ENCODE assay signal across 11 mouse cellular contexts in the genomic region with DNA sequence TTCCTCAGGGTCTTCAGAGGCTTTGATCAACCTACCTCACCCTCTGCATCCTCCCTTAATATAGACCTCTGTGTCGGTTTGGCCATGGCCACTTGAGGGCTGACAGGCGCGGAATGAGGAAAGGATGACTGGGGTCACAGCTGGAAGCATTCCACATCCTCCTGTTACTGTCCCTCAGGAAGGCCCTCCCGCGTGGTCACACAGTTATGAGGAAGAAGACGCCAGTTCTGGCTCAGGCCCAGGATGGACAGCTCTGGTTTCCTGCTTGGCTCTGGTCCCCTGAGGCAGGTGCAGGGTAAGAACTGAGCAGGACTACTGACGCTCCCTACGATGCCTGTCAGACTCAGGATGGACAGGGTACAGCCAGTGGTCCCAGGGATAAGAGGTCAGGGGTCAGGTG. TPM values are rescaled to one million over a fixed set of nuclear protein-coding genes. Genes with fewer than 3 reads are reported as not detected.
DNase-seq lines count a peak whose midpoint lies in the region; ATAC-seq lines count a peak whose summit lies in the region.
"Had no signal": no experiment of that assay in that cellular context is flagged by ENCODE, and none has a peak within 500 bp of the region (broad histone marks: within the 10 kb centered on the region; RNA-seq: fewer than 3 reads in every experiment).

No protein-coding gene starts in this region.

- no peak for DNase-seq in hindbrain, embryonic 14.5 days (ENCODE audit: low spot score)
- DNase-seq in heart, adult 9 months (ENCODE audit: low spot score in 2 of 2): peak; percentile 60 to 69
- peak; percentile 72 to 78 for DNase-seq in kidney, postnatal 36 days
- no peak for DNase-seq in thymus, postnatal 10 days (ENCODE audit: low spot score in 2 of 2)
- DNase-seq in testis, postnatal 10 days (ENCODE audit: low spot score): no peak
- DNase-seq in natural killer cell, adult 2 months (ENCODE audit: low spot score in 2 of 2): no peak

- H3K36me3 ChIP-seq in hindbrain, embryonic 13.5 days: no peaks in the 10 kb centered on the region
- no peaks in the 10 kb centered on the region for H3K36me3 ChIP-seq in hindbrain, embryonic 14.5 days (replicated peaks; ENCODE audit: control insufficient read depth, insufficient read depth)
- H3K36me3 ChIP-seq: limb, embryonic 12.5 days; midbrain, embryonic 15.5 days had no signal

- no peaks in the 10 kb centered on the region for H3K27me3 ChIP-seq in hindbrain, embryonic 13.5 days
- H3K27me3 ChIP-seq in hindbrain, embryonic 14.5 days (ENCODE audit: control insufficient read depth, insufficient read depth, low read length): no peaks in the 10 kb centered on the region
- H3K27me3 ChIP-seq: midbrain, embryonic 15.5 days had no signal

- WGBS in hindbrain, embryonic 13.5 days: 63% methylated on average over 8 of the region's 8 CpGs
- WGBS in hindbrain, embryonic 14.5 days: 57% methylated on average over 8 of the region's 8 CpGs

- no peak overlapping the region for H3K4me3 ChIP-seq in hindbrain, embryonic 13.5 days
- H3K4me3 ChIP-seq in hindbrain, embryonic 14.5 days (replicated peaks; ENCODE audit: low read length): no peak overlapping the region
- H3K4me3 ChIP-seq: limb, embryonic 12.5 days; midbrain, embryonic 15.5 days had no signal

- no peak for ATAC-seq in hindbrain, embryonic 13.5 days (ENCODE audit: low FRiP score)
- ATAC-seq in hindbrain, embryonic 14.5 days (ENCODE audit: low FRiP score): no peak
- ATAC-seq in common myeloid progenitor, adult 5-6 weeks (replicated peaks; ENCODE audit: low read depth, poor library complexity, severe bottlenecking): 0 out of 2 replicates have a peak, but pooled peaks have one; percentile 9
- ATAC-seq: midbrain, embryonic 15.5 days had no signal

- H3K4me2 ChIP-seq in hindbrain, embryonic 13.5 days: no peak overlapping the region
- no peak overlapping the region for H3K4me2 ChIP-seq in hindbrain, embryonic 14.5 days (replicated peaks)
- H3K4me2 ChIP-seq: limb, embryonic 12.5 days; midbrain, embryonic 15.5 days had no signal

- H3K9me3 ChIP-seq in hindbrain, embryonic 13.5 days: no peaks in the 10 kb centered on the region
- H3K9me3 ChIP-seq in hindbrain, embryonic 14.5 days (ENCODE audit: control insufficient read depth, low read length): no peaks in the 10 kb centered on the region
- H3K9me3 ChIP-seq: limb, embryonic 12.5 days; midbrain, embryonic 15.5 days had no signal

- H3K27ac ChIP-seq in hindbrain, embryonic 13.5 days: no peak overlapping the region
- H3K27ac ChIP-seq in hindbrain, embryonic 14.5 days: no peak overlapping the region

- H3K4me1 ChIP-seq in hindbrain, embryonic 13.5 days (replicated peaks): peaks cover 42% of the 10 kb centered on the region
- H3K4me1 ChIP-seq in hindbrain, embryonic 14.5 days (replicated peaks; ENCODE audit: control insufficient read depth, insufficient read depth, low read length): peaks cover 32% of the 10 kb centered on the region

- H3K9ac ChIP-seq in hindbrain, embryonic 13.5 days: peak overlapping the region; percentile 46
- H3K9ac ChIP-seq in hindbrain, embryonic 14.5 days: no peak overlapping the region
- H3K9ac ChIP-seq: limb, embryonic 12.5 days; midbrain, embryonic 15.5 days had no signal

RNA-seq across cellular contexts. Expression of gene Fscn2, which starts 1.3 kb away (rescaled TPM):
- 1.6 and 2.6 TPM in 2 replicates for polyA plus RNA-seq in hindbrain, embryonic 13.5 days (2015; fragmentation: Nextera tagmentation; extraction: Ambion mirVana)
- polyA plus RNA-seq in hindbrain, embryonic 14.5 days (2014; fragmentation: Nextera tagmentation; extraction: Ambion mirVana): 1.6 and 2.2 TPM in 2 replicates
- not detected in 2 replicates for total RNA-seq in common myeloid progenitor, adult 5-6 weeks (2017)
- polyA plus RNA-seq: small intestine, adult 2 months had no signal

RNA-seq across cellular contexts. Expression of gene Actg1, which starts 11.7 kb away (rescaled TPM):
- 4,110 and 4,339 TPM in 2 replicates for polyA plus RNA-seq in hindbrain, embryonic 13.5 days (2015; fragmentation: Nextera tagmentation; extraction: Ambion mirVana)
- polyA plus RNA-seq in hindbrain, embryonic 14.5 days (2014; fragmentation: Nextera tagmentation; extraction: Ambion mirVana): 4,053 and 4,080 TPM in 2 replicates
- 857 and 890 TPM in 2 replicates for total RNA-seq in common myeloid progenitor, adult 5-6 weeks (2017)

RNA-seq across cellular contexts. Expression of gene Faap100, which starts 18.5 kb away (rescaled TPM):
- 74.6 and 82.4 TPM in 2 replicates for polyA plus RNA-seq in hindbrain, embryonic 13.5 days (2015; fragmentation: Nextera tagmentation; extraction: Ambion mirVana)
- 85.6 and 90.1 TPM in 2 replicates for polyA plus RNA-seq in hindbrain, embryonic 14.5 days (2014; fragmentation: Nextera tagmentation; extraction: Ambion mirVana)
- total RNA-seq in common myeloid progenitor, adult 5-6 weeks (2017): 6.6 and 18.3 TPM in 2 replicates

Comparison
In these comparisons a context has a peak if more than half of its experiments do, and no peak if none do; other contexts are left out.
1. DNase-seq: peak in heart, adult 9 months (2 of 2) and kidney, postnatal 36 days (2 of 2); none in hindbrain, embryonic 14.5 days (single experiment), thymus, postnatal 10 days (0 of 2), testis, postnatal 10 days (single experiment) and natural killer cell, adult 2 months (0 of 2).